Mouse (Mus musculus) lung, postnatal 10 days (tissue): Measurements from ENCODE around the gene Zfp27.
"Not testable (repeated sequence)": the region's sequence is repeated elsewhere in the genome, so short reads cannot be mapped to it uniquely, and the experiment has no call there.

ENCODE experiments used
- DNase-seq: peaks from one replicate; pipeline ENCODE4 v3.0.0; 2021

The Zfp27 gene

DNA sequence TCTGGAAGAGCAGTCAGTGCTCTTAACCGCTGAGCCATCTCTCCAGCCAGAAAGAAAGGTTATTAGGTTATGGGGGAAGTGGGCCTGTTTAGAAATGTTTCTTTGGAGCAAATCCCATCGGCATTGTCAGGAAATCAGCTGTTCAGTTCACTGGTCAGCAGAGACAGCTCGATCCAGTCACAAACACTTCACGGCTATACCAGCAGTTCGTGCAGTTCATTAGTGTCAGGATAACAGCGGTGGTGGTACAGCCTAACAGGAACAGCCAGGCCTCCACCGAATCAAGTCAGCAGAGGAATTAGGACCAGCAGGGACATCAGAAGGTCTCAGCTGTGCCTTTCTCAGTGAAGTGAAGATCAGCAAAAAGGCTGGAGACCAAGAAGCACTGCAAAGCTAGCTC lies 25.5 kb downstream of the Zfp27 start:
- peak; percentile 61 for DNase-seq

DNA sequence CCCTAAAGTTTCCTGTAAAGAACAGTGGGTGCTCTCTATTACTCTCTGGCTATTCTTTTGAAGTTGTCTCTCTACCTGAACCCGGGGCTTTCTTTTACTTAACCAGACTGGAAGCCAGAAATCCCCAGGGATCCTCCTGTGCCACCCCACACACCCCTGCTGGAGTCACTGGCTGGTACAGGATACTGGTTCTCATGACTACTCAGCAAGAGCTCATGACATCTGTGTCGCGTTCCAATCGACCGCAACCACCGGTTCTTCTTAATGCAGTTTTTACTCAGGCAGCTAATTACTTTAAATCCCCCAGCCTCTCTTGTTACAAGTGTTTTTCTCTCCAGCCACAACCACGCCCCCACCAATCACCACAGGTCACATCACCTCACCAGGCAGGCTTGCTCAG lies 26.3 kb downstream of the Zfp27 start:
- DNase-seq, result no peak

DNA sequence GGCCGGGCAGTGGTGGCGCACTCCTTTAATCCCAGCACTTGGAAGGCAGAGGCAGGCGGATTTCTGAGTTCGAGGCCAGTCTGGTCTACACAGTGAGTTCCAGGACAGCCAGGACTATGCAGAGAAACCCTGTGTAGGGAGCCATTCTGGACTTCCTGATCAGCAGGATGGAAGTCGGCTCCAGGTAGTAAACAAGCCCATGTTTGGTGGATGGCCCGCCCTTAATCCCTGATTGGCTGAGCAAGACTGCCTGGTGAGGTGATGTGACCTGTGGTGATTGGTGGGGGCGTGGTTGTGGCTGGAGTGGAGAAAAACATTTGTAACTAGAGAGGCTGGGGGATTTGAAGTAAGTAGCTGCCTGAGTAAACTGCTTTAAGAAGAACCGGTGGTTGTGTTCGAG lies 28.8 kb downstream of the Zfp27 start:
- not testable (repeated sequence) for DNase-seq

DNA sequence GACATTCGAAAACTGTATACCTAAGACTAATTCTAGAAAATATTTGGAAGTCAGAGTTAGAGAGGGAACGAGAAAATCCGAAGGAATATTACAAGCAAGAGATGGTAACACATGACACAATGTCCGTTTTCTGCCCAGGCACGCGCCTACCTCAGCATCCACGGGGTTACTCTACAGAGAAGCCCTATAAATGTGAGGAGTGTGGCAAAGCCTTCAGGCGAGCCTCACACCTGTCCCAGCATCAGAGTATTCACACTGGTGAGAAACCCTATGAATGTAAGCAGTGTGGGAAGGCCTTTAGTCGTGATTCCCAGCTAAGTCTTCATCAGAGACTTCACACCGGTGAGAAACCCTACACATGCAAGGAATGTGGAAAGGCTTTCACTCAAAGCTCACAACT lies 32.1 kb downstream of the Zfp27 start:
- no peak for DNase-seq

DNA sequence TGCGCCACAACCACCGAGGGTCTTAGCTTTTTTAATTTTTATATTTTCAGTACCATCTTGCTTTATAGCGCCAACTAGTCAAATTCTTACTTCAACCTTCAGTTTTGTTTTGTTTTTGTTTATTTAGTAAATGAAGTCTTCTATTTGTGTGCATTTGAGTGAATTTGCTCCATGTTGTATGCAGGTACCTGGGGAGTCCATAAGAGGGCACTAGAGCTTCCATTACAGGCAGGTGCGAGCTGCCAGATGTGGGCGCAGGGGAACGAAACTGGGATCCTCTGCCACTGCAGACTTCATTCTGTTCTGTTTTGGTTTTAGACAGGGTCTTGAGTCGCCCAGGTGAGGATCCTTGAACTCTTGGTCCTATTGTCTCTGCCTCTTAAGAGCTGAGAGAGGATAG lies 44.7 kb downstream of the Zfp27 start:
- no peak for DNase-seq

DNA sequence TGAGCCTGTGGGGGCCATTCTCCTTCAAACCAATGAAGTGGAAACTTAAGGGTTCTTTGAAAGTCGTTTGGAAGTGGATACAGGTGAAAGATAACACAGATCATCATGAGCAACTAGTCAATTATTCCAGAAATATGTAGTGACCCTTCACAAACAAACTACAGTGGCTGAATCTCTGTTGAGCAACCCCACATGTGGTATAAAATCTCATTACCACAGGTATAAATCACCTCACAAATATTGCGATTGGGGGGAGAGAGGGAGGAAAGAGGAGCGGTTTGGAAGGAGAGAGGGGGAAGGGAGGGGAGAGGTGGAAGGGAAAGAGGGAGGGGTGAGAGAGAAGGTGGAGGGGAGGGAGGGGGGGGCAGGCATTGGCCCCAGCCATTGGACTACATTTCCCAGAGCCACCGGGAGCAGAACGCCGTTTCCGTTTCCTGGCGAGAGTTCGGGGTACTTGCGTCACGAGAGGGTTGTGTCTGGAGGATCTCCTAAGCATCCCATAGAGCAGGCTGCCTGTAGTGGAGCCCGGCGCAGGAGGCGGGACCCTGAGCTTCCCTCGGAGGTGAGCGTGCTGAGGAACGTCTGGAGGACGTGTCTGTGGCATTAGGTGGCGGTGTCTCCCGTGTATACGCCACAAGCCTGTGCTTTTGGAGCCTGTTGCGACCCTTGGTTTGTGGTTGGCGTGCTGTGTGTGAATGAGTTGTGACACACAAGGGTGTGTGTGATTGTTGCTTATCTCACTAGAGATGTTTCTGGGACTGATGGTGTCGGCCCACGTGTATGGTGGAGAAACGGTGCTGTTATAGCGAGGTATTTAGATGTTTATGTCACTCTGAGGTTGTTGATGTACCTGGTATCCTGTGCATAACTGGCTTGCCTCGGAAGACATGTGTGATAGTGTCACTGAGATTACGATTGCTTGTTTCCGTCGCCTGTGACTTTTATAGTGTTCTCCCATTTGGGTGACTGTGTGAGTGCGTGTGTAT lies 46.5 kb downstream of the Zfp27 start, which contains the start of gene Zfp420:
Gene Zfp420, plus strand, starts transcription at position 448 of the 986 bp plus-strand sequence.
- DNase-seq, result peak; percentile 94

DNA sequence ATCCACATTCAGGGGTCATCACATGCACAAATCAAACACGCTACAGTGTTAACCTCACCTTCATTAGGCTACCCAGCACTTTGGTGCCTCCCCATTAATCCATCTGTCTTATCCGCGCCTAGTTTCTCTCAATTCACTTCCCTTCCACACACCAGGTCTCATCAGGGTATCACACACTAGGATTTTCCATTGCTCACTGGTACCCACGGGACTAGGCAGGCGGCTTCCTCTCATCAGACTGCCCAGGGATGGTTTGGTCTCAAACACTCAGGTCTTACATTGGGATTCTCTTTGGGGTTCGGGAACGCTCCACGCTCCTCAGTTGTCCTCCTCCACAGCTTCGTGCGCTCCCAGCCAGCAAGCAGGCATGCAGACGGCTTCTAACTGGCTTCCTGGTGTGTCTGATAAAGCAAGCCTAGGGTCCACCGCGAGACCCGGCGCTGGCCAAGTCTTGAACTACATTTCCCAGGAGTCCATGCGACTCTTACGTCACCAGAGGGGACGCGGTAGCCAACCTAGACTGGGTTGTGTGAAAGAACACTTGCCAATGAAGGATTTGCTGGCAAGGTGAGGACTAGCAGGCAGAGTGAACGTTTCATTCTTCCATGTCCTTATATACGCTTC lies 53.0 kb downstream of the Zfp27 start, which contains the start of gene Zfp940:
Gene Zfp940, minus strand, starts transcription at position 451 of the 624 bp plus-strand sequence.
- DNase-seq, result peak; percentile 88

DNA sequence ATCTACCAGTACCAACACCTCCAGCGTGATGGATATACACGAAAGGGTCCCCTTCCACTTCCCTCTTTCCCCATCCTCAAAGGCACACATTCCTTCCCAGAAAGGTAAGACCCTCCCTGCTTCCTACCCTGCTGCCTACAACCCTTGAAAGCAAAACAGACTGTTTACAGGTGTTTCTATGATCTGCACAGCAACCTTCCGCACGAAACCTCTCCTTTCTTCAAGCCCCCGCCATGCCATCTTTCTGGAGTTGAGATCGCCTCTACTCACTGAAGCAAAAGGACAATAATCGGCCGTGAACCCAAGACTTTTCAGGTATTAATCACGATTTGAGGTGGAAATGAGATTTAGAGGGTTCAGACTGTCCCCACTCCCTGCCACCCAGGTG lies 53.5 kb downstream of the Zfp27 start:
- no peak for DNase-seq

DNA sequence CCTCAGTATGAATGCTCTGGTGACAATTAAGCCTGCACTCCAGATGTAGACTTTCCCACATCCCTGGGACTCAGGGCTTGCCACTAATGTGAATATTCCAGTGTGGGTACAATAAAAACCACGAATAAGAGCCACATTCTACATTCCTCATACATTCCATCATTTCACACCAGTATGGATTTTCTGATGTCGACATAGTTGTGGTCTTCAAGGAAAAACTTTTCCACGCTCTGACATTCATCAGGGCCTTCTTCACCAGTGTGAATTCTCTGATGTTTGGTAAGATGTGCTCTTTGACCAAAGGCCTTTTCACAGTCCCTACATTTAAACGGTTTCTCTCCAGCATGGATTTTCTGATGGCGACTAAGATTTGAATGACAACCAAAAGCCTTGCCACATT lies 61.8 kb downstream of the Zfp27 start:
- no peak for DNase-seq
